Mouse (Mus musculus) T-cell, adult 2 months (primary cell): ENCODE measurements around the gene Ntng2.

Source experiments
- DNase-seq: peaks from one replicate; pipeline ENCODE4 v3.0.0; 2022; ENCODE audit warnings: low spot score

The Ntng2 gene

GRCm38 (mm10) chr2:29235811-29236210 lies 17.0 kb downstream of the Ntng2 start:
- DNase-seq = no peak

DNA sequence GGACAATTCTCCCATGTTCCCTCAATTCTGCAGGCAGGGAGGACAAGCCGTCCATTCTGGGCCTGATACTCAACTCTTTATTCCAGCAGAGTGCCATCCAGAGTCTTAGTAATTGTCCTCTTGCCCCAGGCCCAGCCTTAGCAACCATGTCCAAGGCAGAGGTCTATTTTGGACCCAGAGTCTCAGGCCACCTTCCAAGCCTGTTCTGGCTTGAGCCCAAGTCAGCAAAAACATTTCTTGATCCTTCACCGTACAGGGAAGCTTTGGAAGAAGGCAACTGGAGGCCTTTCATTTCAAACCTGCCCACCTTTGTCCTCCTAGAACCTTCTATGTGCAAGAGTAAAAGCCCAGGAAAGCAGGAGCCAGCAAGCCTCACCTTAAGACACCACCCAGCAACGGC lies 17.8 kb downstream of the Ntng2 start:
- no peak for DNase-seq

DNA sequence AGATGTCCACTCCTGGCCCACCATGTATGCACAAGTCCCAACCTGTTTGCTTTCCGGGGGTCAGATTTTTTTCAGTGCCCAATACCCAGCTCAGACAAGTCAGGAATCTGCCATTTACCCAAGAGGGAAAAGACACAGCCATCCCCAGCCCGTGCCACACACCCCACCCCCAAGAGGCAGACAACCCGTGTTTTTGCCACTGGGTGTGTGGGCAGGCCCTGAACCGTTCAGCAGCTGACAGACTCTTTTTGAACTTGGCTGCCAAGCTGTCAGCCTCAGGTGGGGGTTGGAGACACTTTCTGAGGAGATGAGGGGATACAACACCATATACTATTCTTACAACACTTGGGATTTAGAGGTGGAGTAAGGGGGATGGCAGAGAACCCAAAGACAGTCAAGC lies 18.8 kb downstream of the Ntng2 start:
- no peak for DNase-seq

DNA sequence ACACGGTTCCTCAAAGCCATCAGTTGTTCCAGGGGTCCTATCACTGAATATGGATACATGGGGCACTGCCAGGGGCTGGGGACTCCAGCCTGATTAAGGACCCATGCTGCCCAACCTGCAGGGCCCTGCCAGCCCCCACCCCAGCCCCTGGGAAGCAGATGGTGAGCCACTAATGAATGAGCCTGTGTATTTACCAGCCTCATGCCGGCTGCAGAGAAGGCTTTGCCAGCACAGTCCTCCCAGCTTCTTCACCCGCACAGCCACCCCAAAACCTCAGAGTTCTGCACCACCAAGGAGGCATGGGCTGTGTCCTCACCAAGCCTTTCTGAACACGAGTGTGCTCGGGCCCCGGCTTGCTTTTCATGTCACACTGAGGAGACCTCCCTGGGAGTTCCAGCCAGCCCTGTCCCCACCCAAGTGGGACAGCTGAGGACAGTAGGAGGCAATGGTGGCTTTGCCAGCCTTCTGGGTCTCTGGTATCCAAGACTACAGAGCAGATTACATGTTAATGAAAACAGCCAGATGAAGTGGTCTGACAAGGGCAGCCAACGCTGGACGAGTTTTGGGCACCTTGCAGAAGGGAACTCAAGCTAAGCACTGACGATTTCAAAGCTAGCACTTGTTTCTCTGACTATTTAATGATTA lies 22.5 kb downstream of the Ntng2 start:
- no peak for DNase-seq

- no peak for DNase-seq
These were observed 26.1 kb downstream of the Ntng2 start for GRCm38 (mm10) chr2:29226671-29227070.

- DNase-seq = no peak
These were observed 29.1 kb downstream of the Ntng2 start for GRCm38 (mm10) chr2:29223591-29224262.

GRCm38 (mm10) chr2:29222302-29222701 lies 30.5 kb downstream of the Ntng2 start:
- no peak for DNase-seq

DNA sequence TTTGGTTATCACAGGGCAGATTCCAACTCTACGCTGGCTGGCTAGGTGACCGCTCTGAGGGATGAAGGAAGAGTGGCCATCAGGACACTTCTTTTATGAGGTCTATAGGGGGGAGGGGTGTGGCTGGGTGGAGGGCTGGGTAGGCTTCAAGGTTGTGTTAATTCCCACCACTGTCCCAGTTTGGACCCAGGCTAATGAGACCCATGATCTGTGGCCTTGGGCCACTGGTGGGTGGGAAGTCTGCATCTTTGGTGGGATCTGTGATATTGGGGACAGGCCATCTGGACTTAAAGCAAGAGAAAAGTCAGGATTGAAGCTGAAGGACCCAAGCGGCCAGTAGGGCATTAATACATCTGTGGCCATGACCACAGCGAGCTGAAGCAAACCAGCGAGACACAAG lies 34.0 kb downstream of the Ntng2 start:
- DNase-seq = no peak

GRCm38 (mm10) chr2:29217897-29218296 lies 34.9 kb downstream of the Ntng2 start:
- DNase-seq = no peak

- DNase-seq = no peak
These were observed 35.8 kb downstream of the Ntng2 start for GRCm38 (mm10) chr2:29217042-29217441.

DNA sequence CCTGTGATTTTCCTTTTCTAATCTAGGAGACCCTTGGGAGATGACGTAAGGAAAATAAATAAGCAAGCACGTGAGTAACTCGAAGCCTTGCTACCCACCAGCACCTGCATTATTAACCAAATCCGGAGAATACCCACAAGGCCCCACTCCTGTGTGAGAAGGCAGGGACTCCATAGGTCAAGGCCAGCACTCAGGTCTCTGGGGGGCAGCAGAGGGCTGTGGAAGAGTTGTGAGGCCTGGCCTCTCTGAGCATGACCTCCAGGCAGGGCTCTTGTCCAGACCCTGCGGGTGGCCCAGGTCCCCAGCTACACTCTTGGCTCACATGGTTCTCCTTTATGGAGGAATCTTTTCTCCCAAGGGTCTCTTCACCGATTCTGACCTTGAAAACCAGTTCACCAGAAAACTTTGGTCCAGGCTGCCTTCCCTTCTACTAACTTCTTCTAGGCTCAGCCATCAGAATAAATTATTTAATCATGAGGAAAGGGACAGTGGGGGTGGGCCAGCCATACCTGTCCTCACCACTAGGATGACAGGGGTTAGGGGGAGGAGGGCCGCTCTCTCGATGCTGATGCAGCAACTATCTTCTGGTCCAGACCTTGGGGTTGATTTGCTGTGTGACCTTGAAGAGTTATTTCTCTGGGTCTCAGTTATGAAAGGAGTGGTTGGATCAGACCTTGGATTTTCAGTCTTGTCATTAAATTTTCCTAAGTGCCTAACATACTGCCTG lies 36.4 kb downstream of the Ntng2 start:
- no peak for DNase-seq

DNA sequence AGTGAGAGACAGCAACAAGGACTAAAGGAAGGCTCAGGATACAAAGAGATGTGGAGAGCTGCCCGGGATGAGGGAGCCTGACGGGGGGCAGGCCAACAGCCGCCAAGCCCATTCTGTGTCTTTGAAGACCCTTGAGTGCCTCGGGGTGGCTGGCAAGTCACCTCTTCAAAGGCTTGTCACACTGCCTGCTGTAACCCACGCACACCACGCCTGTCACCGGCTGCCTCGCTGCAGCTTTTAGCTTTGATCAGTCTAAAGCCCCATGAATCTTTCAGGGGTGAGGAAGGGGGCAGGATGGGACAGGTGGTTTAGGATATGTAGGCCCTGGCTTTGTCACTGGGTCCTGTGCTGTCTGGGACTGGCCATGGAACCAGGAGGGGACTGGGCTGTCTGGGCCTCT lies 46.6 kb downstream of the Ntng2 start:
- DNase-seq = no peak

- DNase-seq = no peak
These were observed 51.4 kb downstream of the Ntng2 start for GRCm38 (mm10) chr2:29201223-29201955.

DNA sequence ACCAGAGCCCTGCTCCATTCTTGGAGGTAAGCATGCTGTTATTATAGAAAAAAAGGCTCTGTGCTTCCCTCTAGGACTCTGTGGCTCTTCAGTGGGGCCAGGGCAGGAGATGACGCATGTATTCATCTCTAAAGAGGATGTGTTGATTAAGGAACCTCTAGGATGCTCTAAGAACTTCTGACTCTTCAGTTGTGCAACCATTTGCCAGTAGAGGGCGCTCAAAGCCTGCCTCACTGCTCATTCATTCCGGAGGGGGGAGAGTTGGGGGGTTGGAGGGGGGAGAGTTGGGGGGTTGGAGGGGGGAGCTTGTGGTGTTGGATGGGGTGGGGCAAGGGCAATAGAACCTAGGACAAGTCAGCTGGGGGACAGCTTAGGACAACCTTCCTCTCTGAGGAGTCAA lies 52.9 kb downstream of the Ntng2 start:
- peak; percentile 35 for DNase-seq

DNA sequence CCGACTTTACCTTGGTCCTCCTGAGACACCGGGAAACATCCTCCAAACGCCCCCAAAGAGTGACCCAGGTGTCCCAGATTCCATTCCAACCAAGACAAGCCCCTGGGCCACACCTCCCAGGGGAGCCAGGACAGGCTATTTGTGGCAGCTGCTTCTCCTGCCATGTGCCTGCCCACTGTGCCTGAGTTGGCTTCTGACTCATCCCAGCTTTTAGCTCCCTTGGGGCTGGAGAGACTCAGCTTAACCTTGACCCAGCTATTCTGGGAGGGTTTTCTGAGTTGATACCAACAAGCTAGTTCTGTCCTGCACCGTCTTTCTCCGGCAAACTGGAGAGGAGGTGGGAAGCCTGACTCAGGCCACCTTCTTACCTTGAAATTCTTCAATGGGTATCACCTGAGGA lies 54.4 kb downstream of the Ntng2 start:
- no peak for DNase-seq

DNA sequence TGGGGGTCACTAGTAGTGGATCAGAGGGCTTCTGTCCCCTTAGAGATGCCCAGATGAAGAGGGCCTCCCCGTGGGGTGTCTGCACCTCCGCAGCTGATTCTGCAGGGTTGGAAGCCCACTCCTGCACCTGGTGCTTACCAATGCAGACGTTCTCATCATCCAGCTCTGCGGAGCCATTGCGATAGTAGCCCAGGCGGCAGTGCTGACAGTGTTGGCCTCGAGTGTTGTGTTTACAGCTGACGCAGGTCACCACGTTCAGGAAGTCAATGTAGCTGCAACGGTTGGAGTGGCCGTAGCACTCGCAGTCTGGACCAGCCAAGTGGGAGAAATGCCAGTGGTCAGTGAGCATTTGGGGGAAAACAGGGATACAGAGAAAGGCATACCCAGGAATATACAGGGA lies 56.0 kb downstream of the Ntng2 start:
- DNase-seq = no peak

DNA sequence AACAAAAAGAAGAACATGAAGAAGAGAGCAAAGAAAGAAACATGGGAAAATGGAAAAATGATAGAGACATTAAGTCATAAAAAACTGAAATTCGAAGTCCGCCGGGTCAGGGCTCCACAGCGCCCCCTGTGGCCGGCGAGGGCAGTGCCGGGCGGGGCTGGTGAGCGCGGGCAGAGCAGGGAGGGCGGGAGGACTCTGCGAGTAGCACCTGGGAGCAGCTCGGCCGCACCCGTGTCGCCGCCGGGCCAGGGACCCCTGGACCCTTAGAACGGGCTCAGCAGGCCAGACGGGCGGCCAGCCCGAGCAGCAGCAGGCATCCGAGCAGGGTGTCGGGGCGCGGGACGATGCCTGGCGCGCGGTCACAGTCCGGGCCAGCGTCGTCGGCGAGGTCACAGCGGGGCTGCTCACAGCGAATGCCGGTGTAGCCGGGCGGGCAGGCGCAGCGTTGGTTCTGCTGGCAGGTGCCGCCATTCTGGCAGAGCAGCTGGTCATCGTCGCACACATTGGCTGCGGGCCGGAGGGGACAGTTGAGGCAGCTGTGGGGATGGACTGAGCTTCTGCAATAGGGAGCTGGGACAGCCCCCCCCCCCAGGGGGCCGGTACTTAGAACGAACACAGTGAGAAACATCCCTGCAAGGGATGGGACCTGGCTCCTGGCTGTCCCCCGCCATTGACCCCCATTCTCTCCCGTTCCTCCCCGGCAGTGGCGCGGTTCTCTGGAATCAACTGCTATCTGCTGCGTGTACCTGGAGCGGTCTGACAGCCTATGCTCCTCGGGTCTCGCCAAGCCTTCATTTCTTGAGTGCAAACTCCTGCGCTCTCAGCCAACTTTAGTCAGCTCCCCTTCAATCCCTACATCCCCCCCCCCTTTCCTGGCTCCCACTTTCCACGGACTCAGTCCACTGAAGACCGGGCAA lies 58.0 kb downstream of the Ntng2 start:
- DNase-seq = peak; percentile 77

DNA sequence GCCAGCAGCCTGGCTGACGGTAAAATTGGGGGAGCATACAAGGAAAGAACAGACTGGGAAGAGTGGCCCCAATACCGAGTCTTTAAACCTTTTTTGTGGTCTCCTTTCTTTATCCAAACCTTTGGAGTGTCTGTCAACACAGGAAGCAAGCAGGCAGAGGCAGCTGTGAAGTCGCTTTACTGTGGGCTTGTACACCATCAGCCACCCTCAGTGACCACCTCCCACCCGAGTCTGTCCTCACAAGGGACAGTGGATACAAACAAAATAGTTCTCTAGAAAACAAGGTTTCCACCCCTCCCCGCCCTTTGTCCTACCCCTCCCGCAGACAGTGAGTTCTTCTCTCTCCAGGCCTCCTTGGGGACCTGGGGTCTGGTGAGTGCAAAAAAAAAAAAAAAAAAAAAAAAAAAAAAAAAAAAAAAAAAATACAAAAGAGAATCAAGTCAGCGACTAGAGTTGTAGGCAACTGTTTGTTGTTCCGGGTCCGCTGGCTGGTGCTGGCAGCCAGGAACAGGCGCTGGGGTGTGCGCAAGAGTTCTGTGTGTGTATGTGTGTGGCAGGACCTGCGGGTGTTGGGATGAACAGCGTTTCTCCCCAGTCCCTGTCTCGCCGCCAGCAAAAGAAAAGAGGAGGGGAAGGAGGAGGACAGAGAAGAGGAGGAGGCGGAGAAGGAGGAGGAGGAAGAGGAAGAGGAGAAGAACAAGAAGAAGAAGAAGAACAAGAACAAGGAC lies 58.8 kb downstream of the Ntng2 start:
- no peak for DNase-seq

DNA sequence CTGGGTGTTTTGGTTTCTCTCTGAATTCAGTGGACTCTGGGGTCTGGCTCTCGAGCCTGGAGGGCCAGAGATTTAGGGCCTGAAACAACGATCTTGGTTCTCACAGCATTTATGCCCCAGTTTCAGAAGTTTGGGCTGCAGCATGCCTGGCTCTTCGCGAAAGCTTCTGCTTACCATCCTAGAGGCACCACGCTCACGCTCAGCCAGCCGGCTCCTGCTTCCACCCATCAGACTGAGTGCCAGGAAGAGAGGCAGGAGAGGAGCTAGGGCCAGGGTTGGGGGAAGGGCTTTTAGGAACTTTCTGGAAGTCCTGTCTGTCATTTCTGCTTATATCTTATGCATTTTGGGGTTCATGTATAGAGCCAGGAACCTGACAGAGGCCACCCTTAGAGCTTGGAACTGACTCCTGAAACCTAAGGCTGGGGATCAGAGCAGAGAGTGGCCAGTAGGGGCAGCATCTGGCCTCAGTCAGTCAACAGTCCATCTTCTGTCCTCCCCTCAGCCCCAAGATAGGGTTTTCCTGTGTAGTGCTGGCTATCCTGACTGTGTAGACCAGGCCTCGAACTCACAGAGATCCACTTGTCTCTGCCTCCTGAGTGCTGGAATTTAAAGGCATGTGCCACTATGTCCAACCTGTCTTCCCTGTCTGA lies 60.1 kb downstream of the Ntng2 start:
- no peak for DNase-seq
